Mouse (Mus musculus) embryo, embryonic 10.5 days (tissue): ENCODE results near the gene Stap2.

ENCODE experiments used
- DNase-seq: peaks from one replicate; pipeline ENCODE4 v3.0.0-alpha.2; 2015; ENCODE audit warnings: low spot score

Stap2 gene

GRCm38 (mm10) chr17:56024931-56025330, 19.5 kb upstream of the Stap2 start:
- DNase-seq = no peak

- DNase-seq = no peak
Measured at GRCm38 (mm10) chr17:56024476-56024875, 19.1 kb upstream of the Stap2 start.

- DNase-seq = no peak
Measured at GRCm38 (mm10) chr17:56023386-56023785, 18.0 kb upstream of the Stap2 start.

- no peak for DNase-seq
Measured at GRCm38 (mm10) chr17:56022989-56023290, 17.6 kb upstream of the Stap2 start.

- no peak for DNase-seq
Measured at GRCm38 (mm10) chr17:56022131-56022988, 17.0 kb upstream of the Stap2 start.

GRCm38 (mm10) chr17:56021161-56021910, 16.0 kb upstream of the Stap2 start:
- no peak for DNase-seq

GRCm38 (mm10) chr17:56020400-56021084, 15.2 kb upstream of the Stap2 start:
- no peak for DNase-seq

GRCm38 (mm10) chr17:56018347-56019131, 13.2 kb upstream of the Stap2 start:
- DNase-seq = peak; percentile 28

GRCm38 (mm10) chr17:56017848-56018247, 12.5 kb upstream of the Stap2 start:
- no peak for DNase-seq

- DNase-seq = no peak
Measured at GRCm38 (mm10) chr17:56016793-56017785, 11.7 kb upstream of the Stap2 start.

- no peak for DNase-seq
Measured at GRCm38 (mm10) chr17:56016382-56016781, 11.0 kb upstream of the Stap2 start.

GRCm38 (mm10) chr17:56015293-56015692, 9.9 kb upstream of the Stap2 start:
- DNase-seq = no peak

GRCm38 (mm10) chr17:56011441-56011840, 6.1 kb upstream of the Stap2 start:
- DNase-seq = no peak

- peak; percentile 83 for DNase-seq
Measured at GRCm38 (mm10) chr17:56010681-56011080, 5.3 kb upstream of the Stap2 start.

GRCm38 (mm10) chr17:56010255-56010654, 4.9 kb upstream of the Stap2 start:
- DNase-seq = no peak

GRCm38 (mm10) chr17:56009962-56010240, 4.5 kb upstream of the Stap2 start:
- DNase-seq = no peak

GRCm38 (mm10) chr17:56009088-56009961, 3.9 kb upstream of the Stap2 start:
- DNase-seq = peak; percentile 94

GRCm38 (mm10) chr17:56008356-56009087, 3.1 kb upstream of the Stap2 start:
- DNase-seq = peak; percentile 99
